Mouse (Mus musculus) 3T3-L1 (cell line): ENCODE measurements around the gene Derl3.
A peak's percentile ranks its signal among the peaks of the same experiment; 100 is the strongest.
"Not testable (repeated sequence)": the region's sequence is repeated elsewhere in the genome, so short reads cannot be mapped to it uniquely, and the experiment has no call there.

Experiments
- DNase-seq: peaks from one replicate; pipeline ENCODE4 v3.0.0-alpha.2; 2015; ENCODE audit warnings: low read depth, low spot score

Derl3 gene

DNA sequence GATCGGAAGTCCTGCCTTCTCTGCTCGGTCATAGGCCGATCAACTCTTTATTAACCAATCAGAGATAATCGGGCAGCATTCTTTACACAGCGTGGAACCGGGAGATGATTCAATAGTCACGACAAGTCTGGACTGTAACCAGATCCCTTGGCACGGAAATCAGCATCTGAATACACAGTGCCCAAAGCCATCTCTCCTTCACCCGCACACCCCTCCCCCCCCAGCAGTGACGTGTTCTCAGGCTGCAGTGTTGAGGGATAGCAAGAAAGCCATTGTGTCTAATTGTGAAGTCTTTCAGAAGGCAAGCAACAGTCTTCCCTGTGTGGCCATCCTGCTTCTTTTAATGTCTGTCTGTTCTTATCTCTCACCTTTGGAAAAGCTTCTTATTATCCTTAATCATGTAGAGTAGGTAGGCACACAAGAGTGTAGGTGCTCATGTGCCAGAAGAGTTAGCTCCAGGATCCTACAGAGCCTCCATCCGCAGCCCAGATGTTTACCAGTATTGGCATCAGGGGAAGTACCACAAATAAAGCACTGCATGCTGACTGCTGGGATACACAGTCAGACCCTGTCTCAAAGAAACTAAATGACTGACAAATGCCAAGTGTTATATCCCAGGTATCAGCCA is 20.2 kb upstream of the Derl3 start:
- DNase-seq: peak; percentile 97

DNA sequence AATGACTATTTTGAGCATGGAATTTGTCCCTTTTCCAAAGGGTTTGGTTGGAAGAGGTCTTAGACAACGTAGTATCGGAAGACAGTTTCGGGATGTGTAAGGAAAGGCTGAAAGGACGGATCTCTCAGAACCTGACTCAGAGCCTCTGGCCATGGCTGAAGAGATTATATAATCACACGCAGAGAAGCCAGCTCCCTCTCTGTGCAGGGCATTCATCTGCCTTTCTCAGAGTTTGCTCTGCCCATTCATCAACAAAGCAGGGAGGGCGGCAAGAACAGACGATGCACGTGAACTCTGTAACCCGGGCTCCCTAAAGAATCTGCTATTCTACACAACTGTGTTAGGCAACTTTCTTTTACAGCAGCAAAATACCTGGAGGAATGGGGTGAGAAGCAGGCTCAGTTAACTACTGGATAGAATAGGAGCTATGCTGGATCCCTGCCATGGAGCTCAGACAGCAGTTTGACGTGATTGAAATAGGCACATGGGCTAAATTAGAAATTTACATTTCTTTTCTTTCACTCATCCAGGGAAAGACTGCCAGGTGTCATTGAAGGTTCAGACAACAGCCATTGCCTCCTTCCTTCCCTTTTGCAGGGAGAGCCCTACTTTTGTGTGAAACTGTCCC is 19.6 kb upstream of the Derl3 start:
- peak; percentile 15 for DNase-seq

- no peak for DNase-seq
Measured at GRCm38 (mm10) chr10:75878836-75879235, 14.4 kb upstream of the Derl3 start.

DNA sequence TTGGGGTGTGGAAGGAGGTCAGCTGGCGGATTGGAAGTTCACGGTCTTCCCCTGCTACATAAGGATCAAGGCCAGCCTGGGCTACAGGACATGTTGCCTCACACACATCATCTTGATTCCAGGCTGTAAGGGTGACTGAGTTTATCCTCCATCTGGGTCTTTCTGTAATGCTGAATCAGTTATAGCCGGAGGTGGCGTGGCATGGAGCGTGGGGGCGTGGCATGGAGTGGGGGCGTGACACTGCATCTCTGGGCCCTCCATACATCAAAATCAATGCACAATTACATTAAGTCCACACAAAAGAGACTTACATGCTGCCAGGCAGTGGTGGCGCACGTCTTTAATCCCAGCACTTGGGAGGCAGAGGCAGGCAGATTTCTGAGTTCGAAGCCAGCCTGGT is 12.9 kb upstream of the Derl3 start:
- no peak for DNase-seq

DNA sequence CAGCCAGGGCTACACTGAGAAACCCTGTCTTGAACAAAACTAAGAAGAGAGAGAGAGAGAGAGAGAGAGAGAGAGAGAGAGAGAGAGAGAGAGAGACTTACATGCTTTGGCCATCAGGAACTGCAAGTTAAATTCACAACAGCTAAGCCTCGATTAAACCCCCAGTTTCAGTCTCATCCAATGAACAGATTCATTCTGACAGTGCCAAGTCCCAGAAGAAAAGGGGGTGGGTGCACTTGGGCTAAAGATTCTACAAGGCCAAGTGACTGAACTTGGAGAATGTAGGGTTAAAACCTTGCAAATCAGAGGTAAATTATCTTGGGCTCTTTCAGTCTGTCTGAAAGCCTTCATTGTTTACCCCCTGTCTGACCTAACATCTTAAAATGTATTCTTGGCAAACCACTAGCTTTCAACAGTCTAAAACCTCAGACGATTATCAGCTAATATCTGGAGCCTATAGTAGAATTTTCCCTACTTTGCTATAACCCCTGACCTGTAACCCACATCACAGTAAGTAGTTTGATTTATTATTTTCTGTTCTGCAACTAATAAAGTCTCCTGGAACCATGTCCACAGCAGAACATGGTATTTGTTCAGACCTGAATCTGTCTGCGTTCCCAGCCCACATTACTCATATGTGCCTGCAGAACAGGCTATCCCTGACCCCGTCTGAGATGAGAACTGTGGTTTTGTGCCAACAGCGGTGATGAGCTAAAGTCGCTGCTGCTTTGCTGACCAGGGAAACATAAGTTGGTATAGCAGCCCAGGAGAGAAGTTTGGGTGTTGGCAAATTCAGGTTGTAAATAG is 12.2 kb upstream of the Derl3 start:
- DNase-seq: peak; percentile 86

GRCm38 (mm10) chr10:75881578-75882432 is 11.4 kb upstream of the Derl3 start:
- DNase-seq: no peak

- DNase-seq: no peak
Measured at GRCm38 (mm10) chr10:75882433-75883231, 10.6 kb upstream of the Derl3 start.

DNA sequence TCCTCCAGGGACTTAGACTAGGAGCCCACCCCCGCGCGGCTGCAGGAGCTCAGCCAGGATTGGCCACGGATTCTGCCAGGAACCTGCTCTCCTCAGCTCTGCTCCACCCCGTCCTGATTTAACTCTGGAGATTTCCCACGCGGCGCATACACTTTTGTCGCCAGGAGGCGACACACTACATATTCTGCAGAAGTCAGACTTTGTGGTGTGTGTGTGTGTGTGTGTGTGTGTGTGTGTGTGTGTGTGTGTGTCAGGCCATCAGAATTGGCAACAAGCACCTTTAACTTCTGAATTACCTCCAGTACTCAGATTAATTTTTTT is 10.0 kb upstream of the Derl3 start:
- peak; percentile 64 for DNase-seq

DNA sequence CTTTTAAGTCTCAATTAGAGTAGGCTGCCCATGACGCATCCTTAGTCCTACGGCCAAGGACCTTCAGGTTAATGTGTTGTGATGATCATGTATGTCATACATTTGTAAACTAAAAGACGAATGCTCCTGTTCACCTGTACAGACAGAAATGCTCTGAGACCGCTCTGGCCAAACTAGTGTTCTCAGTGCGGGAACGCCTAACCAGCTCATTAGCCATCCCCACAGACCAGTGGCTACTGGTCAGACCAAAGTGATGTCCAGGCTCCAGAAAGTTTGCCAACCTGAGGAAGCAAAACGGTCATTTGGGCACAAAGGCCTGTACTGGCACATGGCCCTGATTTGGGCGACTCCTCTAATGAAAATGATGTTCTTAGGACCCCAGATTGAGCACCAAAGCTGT is 8.5 kb upstream of the Derl3 start:
- DNase-seq: no peak

GRCm38 (mm10) chr10:75887504-75887903 is 5.7 kb upstream of the Derl3 start:
- not testable (repeated sequence) for DNase-seq

- DNase-seq: peak; percentile 18
Measured at GRCm38 (mm10) chr10:75889406-75890153, 3.6 kb upstream of the Derl3 start.

- no peak for DNase-seq
Measured at GRCm38 (mm10) chr10:75894601-75895000, 1.4 kb downstream of the Derl3 start.

DNA sequence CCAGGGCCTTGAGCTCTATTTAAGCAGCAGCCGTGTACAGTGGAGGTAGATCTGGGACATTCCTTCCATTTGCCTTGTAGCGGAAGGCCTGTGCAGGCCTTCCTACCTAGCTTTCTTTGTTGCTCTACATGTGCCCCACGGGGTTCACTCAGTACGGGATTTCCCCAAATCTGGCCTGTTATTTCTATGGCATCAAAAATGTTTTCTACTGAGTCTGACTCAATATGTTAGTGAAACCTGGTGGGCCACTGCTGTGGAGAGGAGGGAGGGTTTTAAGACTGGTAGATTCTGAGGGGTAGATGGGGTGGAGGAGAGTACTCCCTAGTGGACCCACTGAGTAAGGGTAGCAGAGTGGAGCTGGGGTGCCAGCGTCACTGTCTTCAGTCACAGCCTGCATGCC is 2.5 kb downstream of the Derl3 start:
- no peak for DNase-seq

DNA sequence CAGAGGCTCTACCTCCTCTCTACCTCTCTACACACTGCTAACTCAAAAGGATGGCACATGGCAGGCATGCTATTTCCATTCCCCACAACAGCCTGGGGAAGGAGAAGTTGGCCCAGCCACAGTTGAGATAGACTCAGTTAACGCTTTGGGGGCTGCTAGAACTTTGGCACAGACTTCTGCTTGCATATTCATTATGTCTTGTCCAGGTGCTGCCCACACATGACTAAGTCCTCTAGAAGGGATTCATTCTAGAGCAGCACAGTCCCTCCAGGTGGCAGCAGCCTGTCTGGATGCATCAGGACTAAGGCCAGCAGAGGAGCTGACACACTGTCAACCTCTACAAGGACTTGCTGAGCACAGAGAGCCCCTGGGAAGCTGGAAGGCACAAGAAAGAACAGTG is 3.0 kb downstream of the Derl3 start:
- DNase-seq: no peak

DNA sequence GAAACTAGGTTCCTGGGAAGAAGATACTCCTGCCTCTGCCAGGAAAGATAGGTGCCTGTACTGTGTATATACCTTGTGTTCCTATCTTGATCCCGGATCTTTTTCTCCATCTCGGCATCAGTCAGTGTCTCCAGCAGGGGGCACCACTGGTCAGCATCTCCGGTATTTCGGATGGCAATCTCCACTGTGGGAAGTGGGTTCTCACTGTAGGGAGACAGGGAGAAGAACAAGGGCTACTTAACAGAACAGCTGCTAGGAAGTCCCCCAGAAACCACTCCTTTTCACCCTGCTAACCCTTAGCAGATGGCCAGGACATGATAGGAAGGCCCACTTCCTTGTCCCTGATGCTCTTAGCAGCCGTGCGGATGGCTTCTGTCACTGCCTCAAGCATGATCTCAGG is 4.2 kb downstream of the Derl3 start:
- peak; percentile 71 for DNase-seq

DNA sequence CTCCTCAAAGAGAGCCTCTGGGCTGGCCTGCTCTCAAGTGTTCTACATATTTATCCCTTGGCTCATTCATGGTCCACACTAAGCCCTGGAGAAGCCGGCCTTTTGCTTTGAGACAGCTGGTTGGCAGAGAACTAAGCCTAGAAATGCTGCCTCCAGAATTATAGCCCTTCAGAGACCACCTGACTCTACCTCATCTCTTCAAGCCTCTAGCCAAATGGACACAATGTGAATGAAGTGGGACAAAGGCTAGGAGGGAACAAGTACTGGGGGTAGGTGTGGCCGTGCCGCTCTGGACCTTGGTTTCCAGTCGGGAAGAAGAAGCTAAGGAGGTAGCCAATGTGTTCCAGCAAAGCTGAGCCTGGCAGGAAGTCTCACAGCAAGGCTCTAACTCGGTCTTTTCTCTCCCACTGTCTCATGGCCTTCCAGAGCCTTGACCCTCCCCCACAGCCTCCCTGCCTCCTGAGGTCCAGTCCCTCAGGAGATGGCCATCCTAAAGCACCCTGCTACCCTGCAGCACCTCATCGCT is 4.9 kb downstream of the Derl3 start:
- peak; percentile 43 for DNase-seq

GRCm38 (mm10) chr10:75898846-75899245 is 5.6 kb downstream of the Derl3 start:
- peak; percentile 98 for DNase-seq

GRCm38 (mm10) chr10:75904391-75904790 is 11.2 kb downstream of the Derl3 start:
- no peak for DNase-seq

DNA sequence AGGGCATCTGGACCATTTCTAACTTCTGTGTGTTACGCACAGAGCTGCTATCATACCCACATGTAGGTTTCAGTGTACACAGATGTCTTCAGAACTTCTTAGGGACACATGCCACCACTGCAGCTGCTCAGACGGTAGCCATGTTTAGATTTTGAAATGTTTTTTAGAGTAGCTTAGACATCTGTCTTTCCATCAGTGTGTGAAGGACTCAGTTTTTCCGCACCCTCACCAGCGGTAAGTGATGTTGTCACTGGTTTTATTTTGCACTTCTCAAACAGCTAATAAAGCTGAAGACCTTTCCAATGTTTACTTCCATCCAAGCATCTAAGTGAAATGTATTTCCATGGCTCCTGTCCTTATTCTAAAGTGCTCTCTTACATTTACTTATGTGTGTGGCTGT is 13.7 kb downstream of the Derl3 start:
- no peak for DNase-seq

DNA sequence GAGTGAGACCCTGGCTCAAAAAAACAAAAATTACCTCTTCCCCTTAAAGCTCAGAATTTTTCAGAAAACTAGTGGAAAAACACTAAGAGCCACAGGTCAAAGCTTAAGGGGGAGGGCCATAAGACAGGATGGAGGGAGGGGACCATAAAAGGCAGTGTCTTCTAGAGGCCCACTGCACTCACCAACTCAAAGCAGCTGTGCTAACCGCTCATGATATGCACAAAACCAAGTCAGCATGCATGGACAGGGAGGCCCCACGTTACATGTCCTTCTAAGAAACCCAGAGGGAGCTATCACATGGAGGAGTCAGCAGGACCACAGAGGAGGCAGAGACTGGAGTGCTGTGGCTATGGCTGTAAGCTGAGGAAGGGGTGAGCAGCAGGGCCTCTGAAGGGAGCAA is 17.5 kb downstream of the Derl3 start:
- DNase-seq: no peak
